Mouse (Mus musculus) heart, embryonic 12.5 days (tissue): ENCODE results near the gene 2810004N23Rik. TPM values are rescaled to one million over a fixed set of nuclear protein-coding genes. Genes with fewer than 3 reads are reported as not detected.
A peak's percentile ranks its signal among the peaks of the same experiment; 100 is the strongest.
"Not testable (repeated sequence)": the region's sequence is repeated elsewhere in the genome, so short reads cannot be mapped to it uniquely, and the experiment has no call there.

Experiments used
- ATAC-seq: fragments of 200-750 bp; cut with Nextera tagmentation; 2 replicates; pipeline ENCODE4 v1.8.0; 2017; ENCODE audit warnings: moderate TSS enrichment, moderate library complexity; ENCODE audit not compliant: insufficient number of reproducible peaks, low FRiP score
- H3K27ac ChIP-seq: fragments of 300-500 bp; sonication (generic); 2 replicates; pipeline ENCODE4 v1.5.1; 2016; ENCODE audit warnings: mild to moderate bottlenecking, moderate library complexity; ENCODE audit not compliant: poor library complexity, severe bottlenecking
- H3K27me3 ChIP-seq: fragments of 300-500 bp; sonication (generic); replicated peaks from 2 replicates; pipeline ENCODE4 v1.6.1; 2016; ENCODE audit warnings: mild to moderate bottlenecking, moderate library complexity
- H3K36me3 ChIP-seq: fragments of 300-500 bp; sonication (generic); 2 replicates; pipeline ENCODE4 v1.6.1; 2016; ENCODE audit warnings: mild to moderate bottlenecking, moderate library complexity
- H3K4me1 ChIP-seq: fragments of 300-500 bp; sonication (generic); replicated peaks from 2 replicates; pipeline ENCODE4 v1.6.1; 2016; ENCODE audit warnings: mild to moderate bottlenecking
- H3K4me2 ChIP-seq: fragments of 300-500 bp; sonication (generic); 2 replicates; pipeline ENCODE4 v1.6.1; 2016; ENCODE audit warnings: mild to moderate bottlenecking, moderate library complexity
- H3K4me3 ChIP-seq: fragments of 300-500 bp; sonication (generic); 2 replicates; pipeline ENCODE4 v1.5.1; 2016; ENCODE audit warnings: mild to moderate bottlenecking
- H3K9ac ChIP-seq: fragments of 300-500 bp; sonication (generic); 2 replicates; pipeline ENCODE4 v1.6.1; 2016; ENCODE audit warnings: mild to moderate bottlenecking, moderate library complexity
- H3K9me3 ChIP-seq: fragments of 300-500 bp; sonication (generic); replicated peaks from 2 replicates; pipeline ENCODE4 v1.6.1; 2016; ENCODE audit warnings: mild to moderate bottlenecking, moderate library complexity
- WGBS: fragments of 180-500 bp; shearing (Covaris S2); methylation state at CpG from one replicate; pipeline ENCODE4 v1.1.7; 2016; 5-methylcytosine and 5-hydroxymethylcytosine counted together
- polyA plus RNA-seq: library from polyadenylated mRNA; unstranded; fragments of >200 nt; fragmentation: Nextera tagmentation; extraction: Ambion mirVana; gene quantifications from 2 replicates; pipeline ENCODE4 v1.2.1, GENCODE M21; 2016

Gene 2810004N23Rik
- polyA plus RNA-seq, 1 experiment from 2014 or later, result 57.1 TPM

DNA sequence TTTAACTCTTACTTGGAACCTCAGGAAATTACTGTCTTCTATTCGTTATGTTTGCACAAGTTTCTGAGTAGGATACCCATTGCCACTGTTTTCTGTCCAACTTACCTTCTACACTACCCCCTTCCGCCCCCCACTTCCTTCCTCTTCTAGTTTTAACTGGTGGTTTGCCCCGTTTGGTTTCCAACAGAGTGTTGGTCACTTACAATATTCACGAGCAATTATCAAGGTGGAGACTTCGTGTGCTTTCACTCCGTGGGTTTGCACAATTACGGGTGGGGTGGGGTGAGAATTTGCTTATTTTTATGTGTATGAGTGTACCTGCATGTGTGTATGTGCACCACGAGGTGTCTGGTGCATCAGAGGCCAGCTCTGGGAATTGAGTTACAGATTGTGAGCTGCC, 809 bp upstream of the 2810004N23Rik start:
- WGBS, result 19% methylated on average over 8 of the region's 8 CpGs
- H3K27ac ChIP-seq, result no peak overlapping the region

DNA sequence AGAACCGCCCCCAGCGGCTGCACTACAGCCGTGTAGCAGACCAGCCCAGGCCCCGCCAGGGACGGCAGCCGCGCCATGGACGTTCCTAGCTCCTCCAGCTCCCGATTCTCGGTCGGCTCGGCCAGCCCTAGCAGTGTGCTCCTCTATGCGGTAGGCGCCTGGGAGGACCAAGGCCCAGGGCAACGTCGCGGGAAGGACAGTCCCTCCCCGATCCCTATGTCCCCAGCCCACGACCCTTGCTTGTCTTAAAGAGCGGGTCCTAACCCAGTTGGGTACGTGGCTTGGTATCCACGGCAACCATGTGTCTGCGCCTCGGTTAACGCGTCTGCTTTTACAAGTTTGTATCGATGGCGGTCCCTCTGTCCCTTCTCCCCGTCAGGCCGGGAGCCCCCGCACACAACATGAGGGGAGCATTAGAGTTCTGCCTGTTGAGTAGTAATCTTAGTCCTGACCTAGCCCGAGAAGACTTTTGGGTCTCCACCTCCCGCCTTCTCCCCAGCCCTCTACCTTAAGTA, 300 bp upstream of the 2810004N23Rik start:
- peak overlapping the region; percentile 94 for H3K4me3 ChIP-seq
- peak overlapping the region; percentile 78 for H3K4me2 ChIP-seq
- peak; percentile 24 for ATAC-seq
- under 1% methylated on average over 33 of the region's 33 CpGs for WGBS
- peak overlapping the region; percentile 98 for H3K9ac ChIP-seq
- peaks cover 79% of the 10 kb centered on the region for H3K4me1 ChIP-seq
- H3K9me3 ChIP-seq, result no peaks in the 10 kb centered on the region
- H3K27me3 ChIP-seq, result no peaks in the 10 kb centered on the region
- H3K27ac ChIP-seq, result peak overlapping the region; percentile 95
- H3K36me3 ChIP-seq, result peaks cover 36% of the 10 kb centered on the region

More for the DNA sequence above, 809 bp upstream of the 2810004N23Rik start:
- Histone ChIP-seq H3K9me3 (no peaks in the 10 kb centered on the region), H3K4me1 (peaks cover 79% of the 10 kb centered on the region), H3K27me3 (no peaks in the 10 kb centered on the region), H3K9ac (peak overlapping the region; percentile 98), H3K4me3 (peak overlapping the region; percentile 94), H3K36me3 (peaks cover 31% of the 10 kb centered on the region), H3K4me2 (peak overlapping the region; percentile 78)
- ATAC-seq, result no peak

DNA sequence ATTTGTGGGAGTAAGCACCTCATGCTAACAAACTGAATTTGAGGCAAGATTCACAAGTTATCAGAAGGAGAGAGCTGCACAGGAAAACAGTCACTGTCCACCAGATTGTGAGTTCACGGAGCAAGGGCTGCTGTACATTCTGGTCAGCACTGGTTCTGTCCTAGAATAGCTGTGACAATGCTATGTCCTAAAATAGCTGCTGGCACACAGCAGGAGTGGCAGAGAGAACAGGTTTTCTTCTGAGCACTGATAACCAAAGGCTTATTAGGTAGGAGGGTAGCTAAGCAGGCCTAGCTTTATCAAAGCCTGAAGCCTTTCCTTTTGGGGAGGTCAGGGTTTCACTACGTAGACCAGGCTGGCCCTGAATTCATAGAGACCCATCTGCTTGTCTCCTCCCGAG, 2.7 kb downstream of the 2810004N23Rik start:
- 50% methylated on average over 3 of the region's 3 CpGs for WGBS
- H3K4me3 ChIP-seq, result no peak overlapping the region
- H3K4me1 ChIP-seq, result peaks cover 53% of the 10 kb centered on the region
- peaks cover 60% of the 10 kb centered on the region for H3K36me3 ChIP-seq
- H3K4me2 ChIP-seq, result 0 out of 2 replicates have a peak overlapping the region, but pooled peaks have one; percentile 7
- peak overlapping the region; percentile 90 for H3K27ac ChIP-seq
- 0 out of 2 replicates have a peak overlapping the region, but pooled peaks have one; percentile 25 for H3K9ac ChIP-seq
- ATAC-seq, result no peak
- no peaks in the 10 kb centered on the region for H3K27me3 ChIP-seq
- H3K9me3 ChIP-seq, result 0 out of 2 replicates have a peak, but pooled peaks cover 10% of the 10 kb centered on the region

DNA sequence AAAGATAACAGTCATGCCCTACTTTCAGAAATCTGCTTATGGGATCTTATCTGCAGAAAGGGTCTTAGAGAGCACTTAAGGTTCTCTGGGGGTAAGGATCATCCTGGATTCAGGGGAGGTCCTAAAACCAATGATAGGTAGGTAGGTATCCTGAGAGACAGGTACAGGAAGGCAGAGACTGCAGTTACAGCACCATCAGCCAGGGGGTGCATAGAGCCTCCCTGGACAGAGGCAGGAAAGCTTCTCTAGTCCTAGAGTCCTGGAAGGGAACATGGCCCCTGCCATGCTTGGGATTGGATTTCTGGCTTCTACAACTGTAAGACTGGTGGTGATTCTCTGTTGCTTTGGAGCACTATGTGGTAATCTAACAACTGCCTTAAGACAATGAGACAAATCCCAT, 3.5 kb downstream of the 2810004N23Rik start:
- H3K27me3 ChIP-seq, result no peaks in the 10 kb centered on the region
- peaks cover 10% of the 10 kb centered on the region; the same call in 1 of the 2 replicates for H3K9me3 ChIP-seq
- peak overlapping the region; percentile 90; the same call in 1 of the 2 replicates for H3K27ac ChIP-seq
- ATAC-seq, result no peak
- peaks cover 48% of the 10 kb centered on the region for H3K4me1 ChIP-seq
- no peak overlapping the region for H3K9ac ChIP-seq
- H3K4me2 ChIP-seq, result no peak overlapping the region
- H3K36me3 ChIP-seq, result peaks cover 65% of the 10 kb centered on the region
- H3K4me3 ChIP-seq, result no peak overlapping the region

DNA sequence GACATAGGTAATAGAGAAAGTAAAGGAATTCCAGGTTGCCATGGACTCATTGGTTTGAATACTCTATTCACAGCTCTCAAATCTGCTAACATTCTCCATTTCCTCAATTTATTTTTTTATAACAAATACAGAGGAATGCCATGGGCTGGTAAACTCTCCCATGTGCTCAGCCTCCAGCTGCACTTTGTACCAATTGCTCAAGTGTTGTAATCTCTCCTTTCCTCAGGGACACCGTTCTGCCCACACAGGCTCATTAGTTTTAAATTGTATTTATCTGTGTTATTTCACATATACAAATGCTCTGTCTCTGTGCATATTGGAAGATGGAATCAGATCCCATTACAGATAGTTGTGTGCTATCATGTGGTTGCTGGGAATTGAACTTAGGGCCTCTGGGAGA, 9.4 kb downstream of the 2810004N23Rik start:
- 98% methylated on average over 1 of the region's 1 CpGs for WGBS
- no peaks in the 10 kb centered on the region for H3K27me3 ChIP-seq
- no peak overlapping the region for H3K4me2 ChIP-seq
- peaks cover 3% of the 10 kb centered on the region for H3K4me1 ChIP-seq
- no peak for ATAC-seq
- H3K9me3 ChIP-seq, result peaks cover 17% of the 10 kb centered on the region; the same call in 1 of the 2 replicates
- H3K4me3 ChIP-seq, result no peak overlapping the region
- H3K9ac ChIP-seq, result no peak overlapping the region
- H3K27ac ChIP-seq, result no peak overlapping the region
- peaks cover 57% of the 10 kb centered on the region for H3K36me3 ChIP-seq

DNA sequence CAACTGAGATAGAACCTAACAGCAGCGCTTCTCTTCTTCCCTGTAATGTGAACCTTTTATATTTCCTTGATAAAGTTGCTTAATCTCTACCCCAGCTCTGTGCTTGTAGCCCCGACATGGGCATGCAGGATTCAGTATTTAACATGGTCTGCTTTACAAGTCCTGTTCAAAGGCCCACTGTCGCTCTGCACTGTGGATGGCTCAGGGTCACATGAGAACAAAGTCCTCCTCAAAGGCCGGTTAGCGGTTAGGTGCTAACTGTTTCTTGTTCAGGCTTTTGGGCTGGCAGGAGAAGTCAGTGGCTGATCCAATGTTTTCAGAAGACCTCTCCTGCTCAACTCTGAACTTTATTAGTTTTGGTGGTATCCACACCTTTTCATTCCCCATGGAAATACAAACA, 17.3 kb downstream of the 2810004N23Rik start:
- H3K4me1 ChIP-seq, result peaks cover 6% of the 10 kb centered on the region; the same call in 1 of the 2 replicates
- H3K9me3 ChIP-seq, result no peaks in the 10 kb centered on the region
- H3K4me2 ChIP-seq, result no peak overlapping the region
- no peaks in the 10 kb centered on the region for H3K27me3 ChIP-seq
- H3K4me3 ChIP-seq, result no peak overlapping the region
- no peak overlapping the region for H3K27ac ChIP-seq
- peaks cover 29% of the 10 kb centered on the region for H3K36me3 ChIP-seq
- no peak overlapping the region for H3K9ac ChIP-seq
- WGBS, result 81% methylated on average over 5 of the region's 5 CpGs
- no peak for ATAC-seq

DNA sequence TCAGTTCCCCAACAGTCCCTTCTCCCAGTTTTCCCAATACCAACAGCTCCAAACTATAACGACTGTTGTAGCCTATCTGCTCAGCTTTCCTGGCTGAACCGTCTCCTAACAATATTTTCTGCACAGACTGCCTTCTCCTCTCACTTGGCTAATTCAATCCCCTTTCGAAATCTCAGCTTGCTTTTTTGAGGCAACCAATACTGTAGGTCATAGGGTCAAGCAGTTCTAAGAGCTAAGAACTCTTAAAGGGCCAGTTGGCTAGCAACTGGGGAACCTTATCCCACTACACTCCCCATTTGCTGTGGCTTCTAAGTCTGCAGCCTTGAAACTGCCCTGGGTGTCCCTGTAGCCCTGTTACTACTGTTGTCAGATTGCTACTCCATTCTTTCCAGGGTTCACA, 17.8 kb downstream of the 2810004N23Rik start:
- peaks cover 33% of the 10 kb centered on the region for H3K36me3 ChIP-seq
- ATAC-seq, result no peak
- no peak overlapping the region for H3K4me3 ChIP-seq
- no peaks in the 10 kb centered on the region for H3K27me3 ChIP-seq
- whole genome bisulfite sequencing, result 66% methylated on average over 3 of the region's 3 CpGs
- H3K4me1 ChIP-seq, result peaks cover 6% of the 10 kb centered on the region; the same call in 1 of the 2 replicates
- H3K9me3 ChIP-seq, result no peaks in the 10 kb centered on the region
- H3K4me2 ChIP-seq, result no peak overlapping the region
- H3K27ac ChIP-seq, result no peak overlapping the region
- H3K9ac ChIP-seq, result no peak overlapping the region

DNA sequence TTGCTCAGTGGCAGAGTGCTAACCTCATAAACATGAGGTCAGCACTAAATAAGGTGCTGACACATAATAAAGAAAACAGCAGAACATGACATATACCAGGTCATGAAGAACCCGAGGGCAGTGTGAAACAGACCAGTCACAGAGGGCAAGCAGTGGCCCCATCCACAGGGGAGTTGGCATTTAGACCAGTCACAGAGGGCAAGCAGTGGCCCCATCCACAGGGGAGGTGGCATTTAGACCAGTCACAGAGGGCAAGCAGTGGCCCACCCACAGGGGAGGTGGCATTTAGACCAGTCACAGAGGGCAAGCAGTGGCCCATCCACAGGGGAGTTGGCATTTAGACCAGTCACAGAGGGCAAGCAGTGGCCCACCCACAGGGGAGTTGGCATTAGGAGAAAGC, 20.0 kb downstream of the 2810004N23Rik start:
- H3K27me3 ChIP-seq, H3K9me3 ChIP-seq, H3K4me3 ChIP-seq, H3K9ac ChIP-seq, H3K27ac ChIP-seq, H3K4me1 ChIP-seq, H3K4me2 ChIP-seq, ATAC-seq: not testable (repeated sequence)
- WGBS, result 47% methylated on average over 1 of the region's 1 CpGs
- H3K36me3 ChIP-seq, result peaks cover 55% of the 10 kb centered on the region

DNA sequence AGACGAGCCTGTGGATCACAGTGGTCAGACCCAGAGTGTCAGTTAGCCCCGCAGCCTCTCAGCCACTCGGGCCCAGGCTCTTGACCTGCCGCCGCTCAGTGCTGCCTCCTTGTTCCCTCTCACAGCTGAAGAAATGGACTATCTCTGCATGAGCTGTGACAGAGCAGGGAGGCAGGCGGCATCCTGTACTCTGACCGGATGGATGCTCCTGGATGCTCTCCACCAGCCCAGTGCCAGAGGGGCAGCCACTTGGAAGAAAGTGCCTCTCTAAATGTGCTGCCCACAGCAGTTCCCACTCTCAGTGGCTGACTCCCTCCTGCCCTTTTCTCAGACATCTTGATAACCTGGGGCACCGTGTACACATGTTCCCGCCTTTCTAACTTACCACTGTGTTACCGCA, 21.1 kb downstream of the 2810004N23Rik start:
- Histone ChIP-seq H3K9me3 (no peaks in the 10 kb centered on the region), H3K4me3 (no peak overlapping the region), H3K4me1 (peaks cover 6% of the 10 kb centered on the region; the same call in 1 of the 2 replicates), H3K4me2 (no peak overlapping the region), H3K36me3 (peaks cover 61% of the 10 kb centered on the region), H3K27me3 (no peaks in the 10 kb centered on the region), H3K27ac (no peak overlapping the region), H3K9ac (no peak overlapping the region)
- ATAC-seq, result no peak
- 88% methylated on average over 10 of the region's 10 CpGs for WGBS

DNA sequence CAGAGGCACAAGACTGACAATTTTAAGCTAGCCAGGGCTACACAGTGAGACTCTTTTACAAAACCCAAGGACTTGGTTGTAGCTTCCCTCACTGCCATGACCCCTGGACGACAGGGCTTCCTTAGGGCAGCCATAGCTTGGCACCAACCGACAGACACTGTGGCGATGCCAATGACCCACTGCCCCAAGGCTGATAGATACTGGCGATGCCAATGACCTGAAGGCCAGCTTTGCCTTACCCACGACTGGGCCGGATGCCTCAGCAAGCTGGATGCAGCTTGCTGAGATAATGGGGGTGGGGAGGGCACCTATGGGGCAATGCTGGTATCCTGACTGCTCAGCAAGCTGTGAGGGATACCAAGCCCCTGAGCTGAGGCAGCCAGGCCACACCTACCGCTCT, 22.0 kb downstream of the 2810004N23Rik start:
- Histone ChIP-seq H3K4me1 (peaks cover 6% of the 10 kb centered on the region; the same call in 1 of the 2 replicates), H3K4me2 (no peak overlapping the region), H3K27me3 (no peaks in the 10 kb centered on the region), H3K9ac (no peak overlapping the region), H3K27ac (no peak overlapping the region), H3K9me3 (no peaks in the 10 kb centered on the region), H3K4me3 (no peak overlapping the region), H3K36me3 (peaks cover 61% of the 10 kb centered on the region)
- no peak for ATAC-seq
- 95% methylated on average over 7 of the region's 7 CpGs for WGBS

DNA sequence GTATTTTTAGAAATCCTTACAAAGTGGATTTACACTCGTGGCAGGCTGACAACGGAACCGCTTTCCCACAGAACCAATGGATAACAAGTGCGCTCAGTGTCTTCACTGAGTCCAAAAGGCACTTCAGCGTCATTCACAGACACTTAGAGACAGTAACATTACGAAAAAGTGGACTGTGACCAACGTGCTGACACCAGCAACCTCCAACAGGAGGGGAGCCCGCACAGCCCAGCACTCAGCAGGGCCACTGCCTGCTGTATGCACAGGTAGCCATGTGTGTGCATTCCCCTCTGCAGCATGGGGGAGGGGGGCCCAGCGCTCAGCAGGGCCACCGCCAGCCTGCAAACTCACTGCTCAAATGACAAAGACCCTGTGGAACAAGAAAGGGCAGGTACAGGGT, 23.5 kb downstream of the 2810004N23Rik start:
- no peak overlapping the region for H3K4me3 ChIP-seq
- ATAC-seq, result no peak

DNA sequence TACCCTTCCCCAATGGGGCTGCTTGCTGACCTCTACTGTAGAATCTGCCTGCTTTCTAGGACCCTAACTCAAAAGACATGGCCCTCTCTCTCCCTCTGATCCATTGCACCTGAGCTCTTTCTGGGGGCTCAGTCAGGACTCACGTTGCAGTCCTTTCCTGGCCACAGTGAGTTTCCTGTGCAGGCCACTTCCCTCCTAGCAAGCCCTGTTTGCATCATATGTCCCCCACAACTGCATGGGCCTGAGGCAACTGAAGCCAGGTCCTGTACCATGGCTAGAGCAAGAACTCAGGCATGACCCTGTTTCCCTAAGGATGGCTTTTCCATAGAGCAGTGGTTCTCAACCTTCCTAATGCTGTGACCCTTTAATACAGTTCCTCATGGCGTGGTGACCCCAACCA, 25.0 kb downstream of the 2810004N23Rik start:
- Histone ChIP-seq H3K9me3 (no peaks in the 10 kb centered on the region), H3K27ac (no peak overlapping the region), H3K27me3 (no peaks in the 10 kb centered on the region), H3K4me1 (peaks cover 14% of the 10 kb centered on the region), H3K36me3 (peaks cover 48% of the 10 kb centered on the region), H3K4me3 (no peak overlapping the region), H3K9ac (no peak overlapping the region), H3K4me2 (no peak overlapping the region)
- no peak for ATAC-seq
- 84% methylated on average over 2 of the region's 2 CpGs for WGBS

More for the DNA sequence above, 23.5 kb downstream of the 2810004N23Rik start:
- H3K36me3 ChIP-seq, result peaks cover 58% of the 10 kb centered on the region
- H3K27ac ChIP-seq, result no peak overlapping the region
- 75% methylated on average over 10 of the region's 10 CpGs for WGBS
- H3K9me3 ChIP-seq, result no peaks in the 10 kb centered on the region
- no peak overlapping the region for H3K9ac ChIP-seq
- H3K4me1 ChIP-seq, result no peaks in the 10 kb centered on the region; the same call in 1 of the 2 replicates
- no peaks in the 10 kb centered on the region for H3K27me3 ChIP-seq
- H3K4me2 ChIP-seq, result no peak overlapping the region
